Mouse (Mus musculus) MEL (cell line): ENCODE data around the gene Gtf2b. TPM values are rescaled to one million over a fixed set of nuclear protein-coding genes. Genes with fewer than 3 reads are reported as not detected.

Source experiments
- DNase-seq: peaks from one replicate; pipeline ENCODE4 v3.0.0; 2011; ENCODE audit warnings: low read depth, low spot score
- H3K27ac ChIP-seq: 2 replicates; pipeline ENCODE4 v1.5.1; 2012; ENCODE audit warnings: low read depth, mild to moderate bottlenecking, control low read depth, low read length, moderate library complexity; ENCODE audit not compliant: control insufficient read depth
- H3K27me3 ChIP-seq, 2 experiments: fragments of 150-350 bp in 1 of 2; sonication (generic) in 1 of 2; 2 replicates each; pipeline ENCODE4 v1.6.1; 2012; ENCODE audit warnings: low read length in 2 of 2, mild to moderate bottlenecking in 2 of 2, improper control_type of control experiment in 1 of 2, moderate library complexity in 1 of 2; ENCODE audit not compliant: insufficient read depth in 2 of 2, control insufficient read depth in 1 of 2
- H3K36me3 ChIP-seq, 2 experiments: 2 replicates each; pipeline ENCODE4 v1.6.1; 2012 to 2014; ENCODE audit warnings: low read length in 2 of 2, improper control_type of control experiment in 1 of 2, inconsistent platforms in 1 of 2, mild to moderate bottlenecking in 1 of 2; ENCODE audit not compliant: insufficient read depth in 2 of 2, control insufficient read depth in 1 of 2
- H3K4me1 ChIP-seq, 2 experiments: fragments of 150-350 bp in 1 of 2; sonication (generic) in 1 of 2; 2 replicates each; pipeline ENCODE4 v1.6.1; 2012; ENCODE audit warnings: low read length in 2 of 2, improper control_type of control experiment in 1 of 2, mild to moderate bottlenecking in 1 of 2; ENCODE audit not compliant: insufficient read depth in 2 of 2, control insufficient read depth in 1 of 2
- H3K4me3 ChIP-seq, 2 experiments: fragments of 150-350 bp in 1 of 2; sonication (generic) in 1 of 2; 2 replicates each; pipeline ENCODE4 v1.5.1; 2012; ENCODE audit warnings: low read depth in 2 of 2, low read length in 2 of 2, mild to moderate bottlenecking in 2 of 2, moderate library complexity in 2 of 2, control low read depth in 1 of 2, improper control_type of control experiment in 1 of 2; ENCODE audit not compliant: control insufficient read depth in 1 of 2, insufficient read depth in 1 of 2
- H3K79me2 ChIP-seq: 2 replicates; pipeline ENCODE4 v1.6.1; 2012; ENCODE audit warnings: mild to moderate bottlenecking, low read length, moderate library complexity; ENCODE audit not compliant: control insufficient read depth, poor library complexity, insufficient read depth
- H3K9ac ChIP-seq: 2 replicates; pipeline ENCODE4 v1.6.1; 2012; ENCODE audit warnings: low read depth, mild to moderate bottlenecking, control low read depth, low read length, moderate library complexity; ENCODE audit not compliant: control insufficient read depth, poor library complexity, severe bottlenecking
- H3K9me3 ChIP-seq: fragments of 150-350 bp; sonication (generic); replicated peaks from 2 replicates; pipeline ENCODE4 v1.6.1; 2012; ENCODE audit warnings: mild to moderate bottlenecking, low read length, improper control_type of control experiment, moderate library complexity; ENCODE audit not compliant: insufficient read depth
- BHLHE40 ChIP-seq: IDR thresholded peaks from 2 replicates; pipeline ENCODE4 v1.6.1; 2012; ENCODE audit warnings: low read depth, mild to moderate bottlenecking, inconsistent platforms, low read length, improper control_type of control experiment, borderline replicate concordance
- CHD1 ChIP-seq: IDR thresholded peaks from 2 replicates; pipeline ENCODE4 v1.6.1; 2012; ENCODE audit warnings: low read depth, mild to moderate bottlenecking, inconsistent platforms, low read length, improper control_type of control experiment
- CHD2 ChIP-seq: IDR thresholded peaks from 2 replicates; pipeline ENCODE4 v1.6.1; 2011; ENCODE audit warnings: low read length, improper control_type of control experiment
- ELF1 ChIP-seq: IDR thresholded peaks from 2 replicates; pipeline ENCODE4 v1.6.1; 2014; ENCODE audit warnings: low read depth, mild to moderate bottlenecking, inconsistent platforms, low read length, improper control_type of control experiment, moderate library complexity
- EP300 ChIP-seq, 2 experiments: IDR thresholded peaks; 2 replicates each; pipeline ENCODE4 v1.6.1; 2011; ENCODE audit warnings: improper control_type of control experiment in 2 of 2, low read length in 2 of 2, low read depth in 1 of 2, mild to moderate bottlenecking in 1 of 2
- ETS1 ChIP-seq: IDR thresholded peaks from 2 replicates; pipeline ENCODE4 v1.6.1; 2012; ENCODE audit warnings: low read depth, mild to moderate bottlenecking, inconsistent platforms, low read length, improper control_type of control experiment, moderate library complexity
- GABPA ChIP-seq: IDR thresholded peaks from 2 replicates; pipeline ENCODE4 v1.6.1; 2012; ENCODE audit warnings: low read depth, mild to moderate bottlenecking, inconsistent platforms, low read length, improper control_type of control experiment, moderate library complexity
- GATA1 ChIP-seq: IDR thresholded peaks from 2 replicates; pipeline ENCODE4 v1.6.1; 2011; ENCODE audit warnings: low read depth, low read length, improper control_type of control experiment
- HCFC1 ChIP-seq: IDR thresholded peaks from 2 replicates; pipeline ENCODE4 v1.6.1; 2012; ENCODE audit warnings: low read depth, mild to moderate bottlenecking, inconsistent platforms, low read length, improper control_type of control experiment, moderate library complexity
- JUND ChIP-seq: IDR thresholded peaks from 2 replicates; pipeline ENCODE4 v1.6.1; 2011; ENCODE audit warnings: low read depth, mild to moderate bottlenecking, improper control_type of control experiment, low read length
- KAT2A ChIP-seq: conservative IDR thresholded peaks from 2 replicates; pipeline ENCODE4 v1.6.1; 2012; ENCODE audit warnings: low read depth, low read length, improper control_type of control experiment, inconsistent platforms
- MAFK ChIP-seq: IDR thresholded peaks from 2 replicates; pipeline ENCODE4 v1.6.1; 2011; ENCODE audit warnings: low read depth, mild to moderate bottlenecking, low read length, improper control_type of control experiment, borderline replicate concordance
- MAX ChIP-seq: IDR thresholded peaks from 2 replicates; pipeline ENCODE4 v1.6.1; 2011; ENCODE audit warnings: low read length, improper control_type of control experiment
- MEF2A ChIP-seq: IDR thresholded peaks from 2 replicates; pipeline ENCODE4 v1.6.1; 2014; ENCODE audit warnings: low read depth, mild to moderate bottlenecking, inconsistent platforms, low read length, improper control_type of control experiment; ENCODE audit not compliant: poor library complexity, insufficient replicate concordance, severe bottlenecking; ENCODE audit errors: extremely low read depth
- MXI1 ChIP-seq: IDR thresholded peaks from 2 replicates; pipeline ENCODE4 v1.6.1; 2011; ENCODE audit warnings: mild to moderate bottlenecking, low read depth, low read length, improper control_type of control experiment
- MYB ChIP-seq: IDR thresholded peaks from 2 replicates; pipeline ENCODE4 v1.6.1; 2011; ENCODE audit warnings: mild to moderate bottlenecking, low read depth, low read length, improper control_type of control experiment
- MYC ChIP-seq: IDR thresholded peaks from 2 replicates; pipeline ENCODE4 v1.6.1; 2011; ENCODE audit warnings: low read depth, mild to moderate bottlenecking, low read length, improper control_type of control experiment, moderate library complexity
- NELFE ChIP-seq: IDR thresholded peaks from 2 replicates; pipeline ENCODE4 v1.6.1; 2011; ENCODE audit warnings: low read depth, low read length, improper control_type of control experiment
- NRF1 ChIP-seq: IDR thresholded peaks from 2 replicates; pipeline ENCODE4 v1.6.1; 2014; ENCODE audit warnings: low read depth, mild to moderate bottlenecking, inconsistent platforms, low read length, improper control_type of control experiment, moderate library complexity; ENCODE audit not compliant: poor library complexity, insufficient read depth, severe bottlenecking
- POLR2A ChIP-seq, 2 experiments: IDR thresholded peaks; 2 replicates each; pipeline ENCODE4 v1.6.1; 2011 to 2012; ENCODE audit warnings: low read length in 2 of 2, mild to moderate bottlenecking in 2 of 2, control low read depth in 1 of 2, improper control_type of control experiment in 1 of 2, low read depth in 1 of 2, moderate library complexity in 1 of 2; ENCODE audit not compliant: control insufficient read depth in 1 of 2, insufficient read depth in 1 of 2, poor library complexity in 1 of 2
- POLR2AphosphoS2 ChIP-seq: IDR thresholded peaks from 2 replicates; pipeline ENCODE4 v1.6.1; 2011; ENCODE audit warnings: low read length, improper control_type of control experiment
- POLR2AphosphoS5 ChIP-seq: IDR thresholded peaks from 2 replicates; pipeline ENCODE4 v1.6.1; 2012; ENCODE audit warnings: low read depth, borderline replicate concordance, mild to moderate bottlenecking, inconsistent platforms, low read length, moderate library complexity, mixed read lengths
- RAD21 ChIP-seq: IDR thresholded peaks from 2 replicates; pipeline ENCODE4 v1.6.1; 2011; ENCODE audit warnings: mild to moderate bottlenecking, low read depth, low read length, improper control_type of control experiment
- RCOR1 ChIP-seq: IDR thresholded peaks from 2 replicates; pipeline ENCODE4 v1.6.1; 2012; ENCODE audit warnings: low read depth, mild to moderate bottlenecking, inconsistent platforms, low read length, improper control_type of control experiment
- SIN3A ChIP-seq: IDR thresholded peaks from 2 replicates; pipeline ENCODE4 v1.6.1; 2012; ENCODE audit warnings: low read length, improper control_type of control experiment, inconsistent platforms
- SMC3 ChIP-seq: IDR thresholded peaks from 2 replicates; pipeline ENCODE4 v1.6.1; 2011; ENCODE audit warnings: low read depth, low read length, improper control_type of control experiment
- TAL1 ChIP-seq: IDR thresholded peaks from 2 replicates; pipeline ENCODE4 v1.6.1; 2012; ENCODE audit warnings: mild to moderate bottlenecking, inconsistent platforms, low read length, moderate library complexity, mixed read lengths
- TBP ChIP-seq: IDR thresholded peaks from 2 replicates; pipeline ENCODE4 v1.8.0; 2011; ENCODE audit warnings: low read depth, low read length, improper control_type of control experiment
- TCF12 ChIP-seq: IDR thresholded peaks from 2 replicates; pipeline ENCODE4 v1.6.1; 2014; ENCODE audit warnings: low read depth, mild to moderate bottlenecking, inconsistent platforms, low read length, improper control_type of control experiment, moderate library complexity
- USF1 ChIP-seq: IDR thresholded peaks from 2 replicates; pipeline ENCODE4 v1.6.1; 2014; ENCODE audit warnings: low read depth, mild to moderate bottlenecking, inconsistent platforms, low read length, improper control_type of control experiment, moderate library complexity
- USF2 ChIP-seq, 2 experiments: IDR thresholded peaks; 2 replicates each; pipeline ENCODE4 v1.6.1; 2011 to 2012; ENCODE audit warnings: improper control_type of control experiment in 2 of 2, low read length in 2 of 2, borderline replicate concordance in 1 of 2, inconsistent platforms in 1 of 2, low read depth in 1 of 2, mild to moderate bottlenecking in 1 of 2; ENCODE audit not compliant: insufficient read depth in 1 of 2
- ZC3H11A ChIP-seq: IDR thresholded peaks from 2 replicates; pipeline ENCODE4 v1.6.1; 2012; ENCODE audit warnings: low read depth, mild to moderate bottlenecking, inconsistent platforms, low read length, improper control_type of control experiment
- ZKSCAN1 ChIP-seq: IDR thresholded peaks from 2 replicates; pipeline ENCODE4 v1.6.1; 2012; ENCODE audit warnings: low read depth, mild to moderate bottlenecking, inconsistent platforms, low read length, improper control_type of control experiment, moderate library complexity
- ZMIZ1 ChIP-seq: IDR thresholded peaks from 2 replicates; pipeline ENCODE4 v1.6.1; 2012; ENCODE audit warnings: low read depth, mild to moderate bottlenecking, inconsistent platforms, low read length, improper control_type of control experiment, moderate library complexity
- ZNF384 ChIP-seq: IDR thresholded peaks from 2 replicates; pipeline ENCODE4 v1.6.1; 2012; ENCODE audit warnings: low read depth, mild to moderate bottlenecking, inconsistent platforms, low read length, improper control_type of control experiment
- polyA plus RNA-seq, 2 experiments: library from polyadenylated mRNA; stranded (reverse) in 1 of 2; unstranded in 1 of 2; fragments of >175 nt in 1 of 2; fragments of >200 nt in 1 of 2; gene quantifications; 2 replicates each; pipeline versions ENCODE4 v1.2.1 to v1.2.4; 2012; ENCODE audit warnings: low replicate concordance in 2 of 2, low read depth in 1 of 2; ENCODE audit not compliant: insufficient read length in 2 of 2, insufficient read depth in 1 of 2, missing spikeins in 1 of 2
- total RNA-seq: library from RNA; depleted of rRNA; stranded (reverse); fragments of 300-350 nt; gene quantifications from 2 replicates; pipeline ENCODE4 v1.2.3, GENCODE M21; 2012; rRNA removed

The Gtf2b gene
- total RNA-seq (35.5 and 42.3 TPM in 2 replicates), polyA plus RNA-seq (10 to 100 TPM in 1 of 2 experiments, not detected in 1; 40.0 TPM)

DNA sequence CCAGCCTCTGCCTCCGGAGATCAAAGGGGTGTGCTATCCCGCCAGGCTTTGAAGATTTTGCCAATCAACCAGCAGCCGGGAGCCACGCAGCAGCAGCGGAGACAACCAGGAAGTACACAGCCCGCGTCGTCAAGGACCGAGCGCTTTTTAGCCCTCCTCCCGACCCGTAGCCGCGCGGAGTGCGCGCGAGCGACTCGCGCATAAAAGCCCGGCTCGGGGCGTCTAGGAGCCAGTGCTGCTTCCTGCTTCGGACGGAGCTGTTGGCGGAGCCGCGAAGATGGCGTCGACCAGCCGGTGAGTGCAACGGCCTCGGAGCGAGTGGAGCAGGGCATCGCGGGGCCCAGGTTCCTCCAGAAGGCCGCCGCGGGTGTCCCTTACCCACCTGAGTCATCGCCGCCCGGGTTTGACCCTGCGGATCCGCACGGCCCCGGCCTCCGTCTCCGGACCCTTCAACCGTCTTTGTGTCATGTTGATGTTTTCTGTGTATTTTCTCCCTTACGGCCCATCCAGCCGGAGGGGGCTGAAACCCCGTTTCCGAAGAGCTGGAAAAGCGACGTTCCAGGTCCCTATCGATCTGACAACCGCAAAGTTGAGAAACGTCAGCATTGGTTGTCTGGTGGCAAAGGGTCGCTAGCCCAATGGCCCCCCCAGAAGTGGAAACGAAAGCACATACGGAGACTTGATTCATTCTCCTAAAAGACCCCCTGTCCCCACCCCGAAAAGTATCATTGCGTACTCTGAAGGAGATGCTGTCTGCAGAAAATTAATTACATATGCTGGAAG lies at the start of gene Gtf2b:
Gene Gtf2b (plus strand): TSS at position 51 of the 783 bp plus-strand sequence.
- peak; percentile 95 for DNase-seq
- Histone ChIP-seq H3K4me3 (peak within 1 kb of the TSS; percentile 77 to 78), H3K79me2 (peaks cover 24% of the 10 kb centered on the region), H3K27ac (peak within 1 kb of the TSS; percentile 83), H3K4me1 (peaks cover 5 to 23% of the 10 kb centered on the region in 2 experiments; a peak in 3 of 4 replicates), H3K36me3 (peaks cover 0 to 34% of the 10 kb centered on the region in 2 experiments; a peak in 2 of 4 replicates), H3K9ac (peak within 1 kb of the TSS; percentile 95), H3K27me3 (no peaks in the 10 kb centered on the region), H3K9me3 (no peaks in the 10 kb centered on the region)
- TF ChIP-seq ZMIZ1 (peak; percentile 99), GATA1 (peak; percentile 33; the same call in 1 of the 2 replicates), JUND (no peak), RAD21 (no peak), GABPA (no peak), TCF12 (peak; percentile 82), TBP (peak; percentile 98), NRF1 (peak; percentile 77), MAX (peak; percentile 80), ELF1 (peak; percentile 100), MYB (peak; percentile 48), NELFE (peak; percentile 99), USF2 (IDR thresholded peaks at IDR 0.05; ENCODE audit: borderline replicate concordance in 1 of 2, insufficient read depth in 1 of 2, low read depth in 1 of 2, low read length in 2 of 2) (no peak), ZKSCAN1 (no peak), TAL1 (no peak), USF1 (no peak), HCFC1 (peak; percentile 93), SIN3A (peak; percentile 97), POLR2AphosphoS2 (peak; percentile 94), MXI1 (peak; percentile 92), ETS1 (peak; percentile 84), MAFK (no peak), CHD2 (no peak), CHD1 (no peak), POLR2AphosphoS5 (no peak; the same call in 1 of the 2 replicates), MYC (0 out of 2 replicates have a peak, but pooled peaks have one; percentile 61), ZC3H11A (no peak), EP300 (IDR thresholded peaks at IDR 0.05; ENCODE audit: low read depth in 1 of 2, low read length in 2 of 2) (peak in 1 of 2 experiments; percentile 39; a peak in 2 of 4 replicates), RCOR1 (no peak; the same call in 1 of the 2 replicates), ZNF384 (no peak), BHLHE40 (no peak), POLR2A (IDR thresholded peaks at IDR 0.05; ENCODE audit: control insufficient read depth in 1 of 2, insufficient read depth in 1 of 2, low read depth in 1 of 2, low read length in 2 of 2, poor library complexity in 1 of 2) (peak; percentile 99), KAT2A (peak; percentile 73), SMC3 (no peak), MEF2A (no peak)
